Mouse (Mus musculus): ENCODE results near the gene Cep170. TPM values are rescaled to one million over a fixed set of nuclear protein-coding genes. Genes with fewer than 3 reads are reported as not detected.
"Not testable (repeated sequence)": the region's sequence is repeated elsewhere in the genome, so short reads cannot be mapped to it uniquely, and the experiment has no call there.

Gene Cep170
- polyA plus RNA-seq (2016; fragmentation: Nextera tagmentation; extraction: Ambion mirVana) = 85.7 and 92.3 TPM in 2 replicates

- no peaks in the 10 kb centered on the region for H3K27me3 ChIP-seq (replicated peaks)
Observed at GRCm38 (mm10) chr1:176814036-176814420, at the start of gene Cep170. Gene Cep170, minus strand, starts transcription at chr1:176814067.

GRCm38 (mm10) chr1:176861981-176862644 is 48.2 kb upstream of the Cep170 start:
- peak; percentile 50; the same call in 1 of the 2 replicates for ATAC-seq (ENCODE audit: low FRiP score, low read depth)
- 65% methylated on average over 9 of the region's 9 CpGs for WGBS
- Histone ChIP-seq H3K36me3 (no peaks in the 10 kb centered on the region), H3K4me2 (replicated peaks) (no peak overlapping the region), H3K4me3 (no peak overlapping the region), H3K9ac (no peak overlapping the region), H3K4me1 (no peaks in the 10 kb centered on the region), H3K27me3 (replicated peaks) (no peaks in the 10 kb centered on the region), H3K9me3 (no peaks in the 10 kb centered on the region), H3K27ac (no peak overlapping the region)

More at GRCm38 (mm10) chr1:176814036-176814420, at the start of gene Cep170:
- ATAC-seq (ENCODE audit: low FRiP score, low read depth) = peak; percentile 97
- Histone ChIP-seq H3K9me3 (no peaks in the 10 kb centered on the region), H3K4me1 (peaks cover 8% of the 10 kb centered on the region; the same call in 1 of the 2 replicates), H3K4me3 (peak within 1 kb of the TSS; percentile 92), H3K4me2 (replicated peaks) (peak within 1 kb of the TSS; percentile 72), H3K9ac (peak within 1 kb of the TSS; percentile 97), H3K36me3 (no peaks in the 10 kb centered on the region), H3K27ac (peak within 1 kb of the TSS; percentile 100)
- 0% methylated on average over 28 of the region's 28 CpGs for WGBS

DNA sequence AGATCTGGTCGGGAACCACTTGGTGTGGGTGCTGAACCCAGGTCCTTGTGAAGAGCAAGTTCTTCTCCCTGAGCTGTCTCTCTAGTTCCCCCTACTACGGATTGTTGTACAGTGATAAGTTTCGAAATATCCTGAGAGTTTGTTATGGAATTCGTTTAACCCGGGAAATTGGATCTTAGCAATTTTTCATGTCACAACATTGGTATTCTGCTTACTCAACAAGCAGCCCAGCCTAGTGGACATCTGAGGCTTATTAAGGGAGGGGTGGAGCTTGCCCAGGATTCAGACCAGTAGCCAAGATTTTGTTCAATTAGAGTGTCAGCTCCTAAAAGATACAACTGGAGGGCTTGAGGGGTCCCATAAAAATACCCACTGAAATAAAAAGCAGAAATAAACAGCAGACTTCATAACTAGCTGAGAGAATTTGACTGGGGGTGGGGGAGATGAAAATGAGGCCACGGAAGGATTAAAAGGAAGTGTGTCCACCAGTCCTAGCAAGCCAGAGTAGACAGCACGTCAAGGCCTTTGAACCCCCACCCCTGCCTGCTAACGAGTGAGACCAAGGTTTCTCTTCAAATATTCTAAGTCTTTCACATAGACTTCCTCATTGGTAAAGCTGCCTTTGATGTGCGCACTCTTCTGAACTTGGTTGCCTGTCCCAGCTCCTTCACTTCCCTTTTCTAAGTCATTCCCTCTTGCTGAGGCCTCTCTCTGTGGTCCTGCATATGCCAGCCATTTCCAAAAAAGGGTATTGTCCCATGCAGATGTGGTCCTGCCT is 39.1 kb upstream of the Cep170 start:
- no peak for ATAC-seq (ENCODE audit: low FRiP score, low read depth)
- H3K27me3 ChIP-seq (replicated peaks) = no peaks in the 10 kb centered on the region
- H3K9me3 ChIP-seq = no peaks in the 10 kb centered on the region
- no peak overlapping the region for H3K27ac ChIP-seq
- H3K4me3 ChIP-seq = no peak overlapping the region
- no peaks in the 10 kb centered on the region for H3K4me1 ChIP-seq
- no peak overlapping the region for H3K9ac ChIP-seq
- H3K4me2 ChIP-seq (replicated peaks) = no peak overlapping the region
- 92% methylated on average over 9 of the region's 9 CpGs for WGBS
- peaks cover 14% of the 10 kb centered on the region for H3K36me3 ChIP-seq

DNA sequence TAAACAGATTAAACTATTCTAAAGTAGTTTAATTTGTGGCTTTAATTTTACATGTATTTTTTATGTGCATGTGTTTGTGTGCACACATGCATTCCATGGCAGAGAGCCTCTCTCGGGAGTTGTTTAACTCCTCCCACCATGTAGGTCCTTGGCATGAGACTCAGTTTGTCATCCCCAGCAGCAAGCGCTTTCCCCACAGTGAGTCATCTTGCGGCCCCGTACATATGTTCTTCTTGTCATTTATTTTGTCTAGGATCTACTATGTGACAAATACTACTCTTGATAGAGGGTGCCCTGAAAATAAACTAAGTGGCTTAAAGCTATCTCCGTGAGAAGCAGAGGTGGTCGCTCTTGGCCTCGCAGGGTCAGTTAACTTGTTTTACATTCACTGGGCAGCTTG is 37.5 kb upstream of the Cep170 start:
- H3K9ac ChIP-seq = no peak overlapping the region
- H3K36me3 ChIP-seq = peaks cover 14% of the 10 kb centered on the region
- no peak for ATAC-seq (ENCODE audit: low FRiP score, low read depth)
- 97% methylated on average over 7 of the region's 7 CpGs for WGBS
- no peaks in the 10 kb centered on the region for H3K9me3 ChIP-seq
- H3K27ac ChIP-seq = no peak overlapping the region
- H3K4me2 ChIP-seq (replicated peaks) = no peak overlapping the region
- no peaks in the 10 kb centered on the region for H3K4me1 ChIP-seq
- H3K27me3 ChIP-seq (replicated peaks) = no peaks in the 10 kb centered on the region
- H3K4me3 ChIP-seq = no peak overlapping the region

GRCm38 (mm10) chr1:176849377-176849776 is 35.5 kb upstream of the Cep170 start:
- Histone ChIP-seq H3K4me3 (no peak overlapping the region), H3K27ac (no peak overlapping the region)
- no peak for ATAC-seq (ENCODE audit: low FRiP score, low read depth)

DNA sequence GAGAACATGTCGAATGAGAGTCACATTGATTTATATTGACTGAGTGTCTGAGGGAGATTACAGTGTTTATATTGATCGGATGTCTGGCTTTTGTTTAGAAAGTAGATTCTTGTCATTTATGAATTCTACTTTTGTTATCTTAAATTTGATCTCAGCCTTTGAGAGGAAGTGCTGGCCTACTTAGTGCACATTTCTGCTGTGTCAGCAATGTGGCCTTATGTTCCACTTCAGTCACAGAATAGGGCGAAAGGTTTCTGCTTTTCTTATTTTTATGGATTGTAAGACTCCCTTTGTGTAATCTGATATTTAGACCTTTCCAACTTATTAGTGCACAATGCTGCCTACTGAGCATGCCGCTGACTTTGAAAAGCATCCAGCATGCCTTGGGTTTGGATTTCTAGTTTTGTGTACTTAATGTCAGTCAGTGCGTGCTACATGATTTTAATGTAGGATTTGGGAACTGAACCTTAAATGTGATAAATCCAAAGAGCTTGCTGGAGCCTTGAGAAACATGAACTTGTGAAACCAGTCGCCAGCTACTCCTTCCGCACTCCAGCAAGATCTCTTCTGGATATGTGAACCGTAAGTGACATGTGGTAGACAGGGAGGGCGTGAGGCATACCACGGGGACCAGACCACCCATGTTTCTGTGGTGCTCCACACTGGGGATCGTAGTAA is 34.9 kb upstream of the Cep170 start:
- Histone ChIP-seq H3K4me3 (no peak overlapping the region), H3K9ac (no peak overlapping the region), H3K36me3 (peaks cover 15% of the 10 kb centered on the region), H3K4me1 (no peaks in the 10 kb centered on the region), H3K9me3 (no peaks in the 10 kb centered on the region), H3K27me3 (replicated peaks) (no peaks in the 10 kb centered on the region), H3K27ac (no peak overlapping the region), H3K4me2 (replicated peaks) (no peak overlapping the region)
- 84% methylated on average over 11 of the region's 11 CpGs for WGBS
- ATAC-seq (ENCODE audit: low FRiP score, low read depth) = no peak

More at GRCm38 (mm10) chr1:176849377-176849776, 35.5 kb upstream of the Cep170 start:
- peaks cover 15% of the 10 kb centered on the region for H3K36me3 ChIP-seq
- H3K27me3 ChIP-seq (replicated peaks) = no peaks in the 10 kb centered on the region
- H3K9ac ChIP-seq = no peak overlapping the region
- no peaks in the 10 kb centered on the region for H3K9me3 ChIP-seq
- no peaks in the 10 kb centered on the region for H3K4me1 ChIP-seq
- 81% methylated on average over 2 of the region's 2 CpGs for WGBS
- no peak overlapping the region for H3K4me2 ChIP-seq (replicated peaks)

GRCm38 (mm10) chr1:176847118-176847859 is 33.4 kb upstream of the Cep170 start:
- no peak overlapping the region for H3K4me2 ChIP-seq (replicated peaks)
- H3K4me1 ChIP-seq = no peaks in the 10 kb centered on the region
- 69% methylated on average over 10 of the region's 10 CpGs for WGBS
- H3K36me3 ChIP-seq = peaks cover 8% of the 10 kb centered on the region
- peak; percentile 71 for ATAC-seq (ENCODE audit: low FRiP score, low read depth)
- H3K9me3 ChIP-seq = no peaks in the 10 kb centered on the region
- no peaks in the 10 kb centered on the region for H3K27me3 ChIP-seq (replicated peaks)
- H3K4me3 ChIP-seq = no peak overlapping the region
- no peak overlapping the region for H3K9ac ChIP-seq
- no peak overlapping the region for H3K27ac ChIP-seq

DNA sequence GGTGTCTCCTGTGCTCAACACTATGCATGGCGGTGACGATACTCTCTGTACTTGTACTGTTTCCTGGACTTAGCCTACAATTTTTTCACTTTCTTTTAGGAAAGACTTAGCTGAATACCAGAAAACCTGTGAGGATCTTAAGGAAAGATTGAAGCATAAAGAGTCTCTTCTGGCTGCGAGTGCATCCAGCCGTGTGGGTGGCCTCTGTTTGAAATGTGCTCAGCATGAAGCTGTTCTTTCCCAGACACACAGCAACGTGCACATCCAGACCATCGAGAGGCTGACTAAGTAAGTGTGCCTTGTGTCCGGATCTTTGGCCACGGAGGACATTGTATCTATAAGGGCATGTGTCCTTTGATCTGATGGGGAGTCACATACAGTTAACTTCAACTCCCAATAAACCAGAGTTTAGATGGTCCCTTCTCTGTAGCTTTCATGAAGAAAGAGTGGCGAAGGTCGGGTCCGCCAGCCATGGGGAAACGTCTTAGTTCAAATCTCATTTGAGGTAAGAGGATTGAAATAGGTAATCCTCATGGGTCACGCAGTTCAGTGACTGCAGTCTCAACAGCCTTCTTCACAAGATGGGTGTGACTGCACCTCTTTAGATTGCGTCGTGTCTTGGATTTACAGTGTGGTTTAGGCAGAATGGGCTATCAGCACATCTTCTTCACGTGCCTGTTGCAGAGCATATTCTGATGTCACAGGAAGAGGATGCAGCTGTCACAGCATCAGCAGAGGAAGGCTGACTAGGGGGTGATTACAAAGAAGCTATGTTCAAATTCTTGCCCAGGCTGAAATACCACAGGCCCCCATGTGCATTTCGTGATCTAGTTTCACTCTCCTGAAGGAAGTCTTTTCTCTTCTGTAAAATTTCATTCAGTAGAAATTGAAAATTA is 31.5 kb upstream of the Cep170 start:
- H3K9ac ChIP-seq = no peak overlapping the region
- H3K27ac ChIP-seq = no peak overlapping the region
- WGBS = 81% methylated on average over 17 of the region's 17 CpGs
- H3K27me3 ChIP-seq (replicated peaks) = no peaks in the 10 kb centered on the region
- no peaks in the 10 kb centered on the region for H3K9me3 ChIP-seq
- no peaks in the 10 kb centered on the region for H3K4me1 ChIP-seq
- no peak overlapping the region for H3K4me2 ChIP-seq (replicated peaks)
- H3K36me3 ChIP-seq = peaks cover 8% of the 10 kb centered on the region; the same call in 1 of the 2 replicates
- ATAC-seq (ENCODE audit: low FRiP score, low read depth) = no peak
- H3K4me3 ChIP-seq = no peak overlapping the region

GRCm38 (mm10) chr1:176836562-176836961 is 22.7 kb upstream of the Cep170 start:
- not testable (repeated sequence) for ATAC-seq (ENCODE audit: low FRiP score, low read depth); H3K9me3 ChIP-seq; H3K4me1 ChIP-seq; H3K27ac ChIP-seq; H3K4me2 ChIP-seq (replicated peaks); H3K9ac ChIP-seq; H3K4me3 ChIP-seq; H3K36me3 ChIP-seq
- WGBS = 64% methylated on average over 7 of the region's 7 CpGs
- H3K27me3 ChIP-seq (replicated peaks) = peaks cover 13% of the 10 kb centered on the region

DNA sequence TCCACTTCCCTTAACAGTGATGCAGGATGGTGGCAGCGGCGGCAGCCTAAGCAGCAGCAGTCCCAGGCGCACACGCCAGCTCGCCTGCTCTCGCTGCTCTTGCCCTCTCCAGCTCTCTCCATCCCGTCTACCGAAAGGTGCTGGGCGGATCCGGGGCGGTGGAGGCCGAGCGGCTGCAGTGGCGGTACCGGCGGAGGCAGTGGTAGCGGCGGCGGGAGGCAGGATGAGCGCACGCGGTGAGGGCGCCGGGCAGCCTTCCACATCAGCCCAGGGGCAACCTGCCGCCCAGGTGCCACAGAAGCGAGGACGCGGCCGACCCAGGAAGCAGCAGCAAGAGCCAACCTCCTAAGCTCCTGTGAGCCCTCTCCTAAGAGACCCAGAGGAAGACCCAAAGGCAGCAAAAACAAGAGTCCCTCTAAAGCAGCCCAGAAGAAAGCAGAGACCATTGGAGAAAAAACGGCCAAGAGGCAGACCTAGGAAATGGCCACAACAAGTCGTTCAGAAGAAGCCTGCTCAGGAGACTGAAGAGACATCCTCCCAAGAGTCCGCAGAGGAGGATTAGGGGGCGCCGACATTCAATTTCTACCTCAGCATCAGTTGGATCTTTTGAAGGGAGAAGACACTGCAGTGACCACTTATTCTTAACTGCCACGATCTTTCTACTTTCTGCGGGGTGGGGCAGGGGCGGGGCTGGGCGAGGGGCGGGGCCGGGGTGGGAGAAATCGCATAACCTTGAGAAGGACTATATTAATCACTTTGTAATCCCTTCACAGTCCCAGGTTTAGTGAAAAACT is 21.8 kb upstream of the Cep170 start:
- H3K27ac ChIP-seq = no peak overlapping the region
- peak overlapping the region; percentile 36 for H3K9ac ChIP-seq
- ATAC-seq (ENCODE audit: low FRiP score, low read depth) = peak; percentile 65; the same call in 1 of the 2 replicates
- H3K4me1 ChIP-seq = peaks cover 7% of the 10 kb centered on the region
- H3K4me2 ChIP-seq (replicated peaks) = peak overlapping the region; percentile 69
- WGBS = 2% methylated on average over 41 of the region's 41 CpGs
- no peaks in the 10 kb centered on the region for H3K36me3 ChIP-seq
- peaks cover 13% of the 10 kb centered on the region for H3K27me3 ChIP-seq (replicated peaks)
- H3K9me3 ChIP-seq = no peaks in the 10 kb centered on the region
- H3K4me3 ChIP-seq = peak overlapping the region; percentile 39

All from neural tube, embryonic 12.5 days (tissue).